Mouse (Mus musculus): ENCODE measurements around the gene Olfr323. TPM values are rescaled to one million over a fixed set of nuclear protein-coding genes. Genes with fewer than 3 reads are reported as not detected.

Olfr323 gene
- polyA plus RNA-seq, 1 experiment from 2014 or later = not detected

- Histone ChIP-seq H3K4me2 (ENCODE audit: low read depth, low read length) (peak overlapping the region; percentile 70), H3K4me1 (ENCODE audit: insufficient read depth) (0 out of 2 replicates have a peak, but pooled peaks cover 2% of the 10 kb centered on the region), H3K9me3 (ENCODE audit: low read length) (no peaks in the 10 kb centered on the region), H3K9ac (replicated peaks) (peak overlapping the region; percentile 92), H3K4me3 (ENCODE audit: low read depth, low read length) (peak overlapping the region; percentile 68), H3K36me3 (replicated peaks; ENCODE audit: insufficient read depth, low read length) (peaks cover 15% of the 10 kb centered on the region), H3K27me3 (ENCODE audit: insufficient read depth, low read length) (peaks cover 9% of the 10 kb centered on the region), H3K27ac (ENCODE audit: low read depth) (peak overlapping the region; percentile 99)
- peak; percentile 98 for ATAC-seq
- peak; percentile 96 for TF ChIP-seq EP300 (IDR thresholded peaks at IDR 0.05; ENCODE audit: low read depth)
- 0 out of 2 replicates have a peak, but pooled peaks have one; percentile 4 for TF ChIP-seq CTCF (IDR thresholded peaks at IDR 0.05; ENCODE audit: low read depth)
- DNase-seq = peak; percentile 78
- 56% methylated on average over 13 of the region's 13 CpGs for WGBS (ENCODE audit: insufficient replicate concordance)
Observed at GRCm38 (mm10) chr11:58641638-58642358, 11.5 kb upstream of the Olfr323 start.

- Histone ChIP-seq H3K27me3 (ENCODE audit: insufficient read depth, low read length) (peaks cover 9% of the 10 kb centered on the region), H3K27ac (ENCODE audit: low read depth) (peak overlapping the region; percentile 99), H3K4me2 (ENCODE audit: low read depth, low read length) (peak overlapping the region; percentile 70), H3K4me3 (ENCODE audit: low read depth, low read length) (peak overlapping the region; percentile 68), H3K9ac (replicated peaks) (peak overlapping the region; percentile 92), H3K4me1 (ENCODE audit: insufficient read depth) (peaks cover 2% of the 10 kb centered on the region; the same call in 1 of the 2 replicates), H3K36me3 (replicated peaks; ENCODE audit: insufficient read depth, low read length) (peaks cover 13% of the 10 kb centered on the region), H3K9me3 (ENCODE audit: low read length) (no peaks in the 10 kb centered on the region)
- TF ChIP-seq EP300 (IDR thresholded peaks at IDR 0.05; ENCODE audit: low read depth) (peak; percentile 35; the same call in 1 of the 2 replicates), CTCF (IDR thresholded peaks at IDR 0.05; ENCODE audit: low read depth) (no peak)
- WGBS (ENCODE audit: insufficient replicate concordance) = 10% methylated on average over 14 of the region's 14 CpGs
- DNase-seq (peak; percentile 59), ATAC-seq (peak; percentile 81)
Observed at GRCm38 (mm10) chr11:58641057-58641456, 10.8 kb upstream of the Olfr323 start.

GRCm38 (mm10) chr11:58640272-58640867, 10.1 kb upstream of the Olfr323 start, which contains the start of gene Trim58:
Trim58 (plus strand) TSS chr11:58640465.
- Histone ChIP-seq H3K27me3 (ENCODE audit: insufficient read depth, low read length) (peaks cover 9% of the 10 kb centered on the region), H3K36me3 (replicated peaks; ENCODE audit: insufficient read depth, low read length) (peaks cover 13% of the 10 kb centered on the region), H3K4me2 (ENCODE audit: low read depth, low read length) (peak within 1 kb of the TSS; percentile 70), H3K27ac (ENCODE audit: low read depth) (peak within 1 kb of the TSS; percentile 99), H3K4me3 (ENCODE audit: low read depth, low read length) (peak within 1 kb of the TSS; percentile 68), H3K9me3 (ENCODE audit: low read length) (no peaks in the 10 kb centered on the region), H3K9ac (replicated peaks) (peak within 1 kb of the TSS; percentile 92), H3K4me1 (ENCODE audit: insufficient read depth) (peaks cover 2% of the 10 kb centered on the region; the same call in 1 of the 2 replicates)
- under 1% methylated on average over 30 of the region's 34 CpGs for WGBS (ENCODE audit: insufficient replicate concordance)
- TF ChIP-seq EP300 (IDR thresholded peaks at IDR 0.05; ENCODE audit: low read depth) (no peak), CTCF (IDR thresholded peaks at IDR 0.05; ENCODE audit: low read depth) (0 out of 2 replicates have a peak, but pooled peaks have one; percentile 7)
- peak; percentile 77 for DNase-seq
- peak; percentile 22 for ATAC-seq

GRCm38 (mm10) chr11:58638176-58638701, 7.9 kb upstream of the Olfr323 start:
- WGBS (ENCODE audit: insufficient replicate concordance) = 73% methylated on average over 7 of the region's 7 CpGs
- no peak overlapping the region for H3K4me2 ChIP-seq (ENCODE audit: low read depth, low read length)
- H3K4me3 ChIP-seq (ENCODE audit: low read depth, low read length) = no peak overlapping the region
- ATAC-seq (no peak), DNase-seq (no peak)
- no peaks in the 10 kb centered on the region for H3K9me3 ChIP-seq (ENCODE audit: low read length)
- H3K36me3 ChIP-seq (replicated peaks; ENCODE audit: insufficient read depth, low read length) = 0 out of 2 replicates have a peak, but pooled peaks cover 4% of the 10 kb centered on the region
- H3K4me1 ChIP-seq (ENCODE audit: insufficient read depth) = peaks cover 2% of the 10 kb centered on the region; the same call in 1 of the 2 replicates
- no peak for TF ChIP-seq CTCF (IDR thresholded peaks at IDR 0.05; ENCODE audit: low read depth)
- no peak for TF ChIP-seq EP300 (IDR thresholded peaks at IDR 0.05; ENCODE audit: low read depth)
- H3K9ac ChIP-seq (replicated peaks) = no peak overlapping the region
- no peak overlapping the region for H3K27ac ChIP-seq (ENCODE audit: low read depth)
- peaks cover 9% of the 10 kb centered on the region for H3K27me3 ChIP-seq (ENCODE audit: insufficient read depth, low read length)

DNA sequence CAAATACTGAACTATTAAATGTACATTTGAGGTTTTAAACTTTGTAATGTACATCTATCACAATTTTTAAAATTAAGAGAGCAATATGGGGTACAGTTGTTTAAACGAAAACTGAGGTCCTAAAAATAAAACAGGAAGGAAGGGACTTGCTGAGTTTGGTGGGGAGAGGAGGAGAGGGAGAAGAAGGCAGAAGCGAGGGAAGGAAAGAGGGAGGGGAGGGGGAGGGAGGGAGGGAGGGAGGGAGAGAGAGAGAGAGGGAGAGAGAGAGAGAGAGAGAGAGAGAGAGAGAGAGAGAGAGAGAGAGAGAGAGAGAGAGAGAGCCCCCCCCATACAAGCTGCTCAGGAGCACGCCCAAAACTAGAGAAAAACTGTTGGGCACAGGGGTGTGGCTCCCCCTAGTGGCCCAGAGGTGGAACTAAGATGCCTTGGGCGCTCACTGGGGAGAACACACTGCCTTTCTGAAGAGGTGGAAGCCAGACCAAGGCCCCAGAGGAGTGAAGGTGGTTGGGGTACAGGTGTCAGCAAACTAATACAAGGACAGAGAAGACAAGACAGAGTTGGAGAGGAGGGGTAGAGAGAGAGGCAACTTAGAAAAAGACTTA, 6.2 kb upstream of the Olfr323 start:
- Histone ChIP-seq H3K27ac (ENCODE audit: low read depth) (no peak overlapping the region), H3K4me2 (ENCODE audit: low read depth, low read length) (0 out of 2 replicates have a peak overlapping the region, but pooled peaks have one; percentile 3), H3K4me1 (ENCODE audit: insufficient read depth) (no peaks in the 10 kb centered on the region; the same call in 1 of the 2 replicates), H3K36me3 (replicated peaks; ENCODE audit: insufficient read depth, low read length) (no peaks in the 10 kb centered on the region), H3K4me3 (ENCODE audit: low read depth, low read length) (no peak overlapping the region), H3K9me3 (ENCODE audit: low read length) (no peaks in the 10 kb centered on the region), H3K9ac (replicated peaks) (no peak overlapping the region), H3K27me3 (ENCODE audit: insufficient read depth, low read length) (peaks cover 9% of the 10 kb centered on the region)
- whole genome bisulfite sequencing (ENCODE audit: insufficient replicate concordance) = 8% methylated on average over 3 of the region's 4 CpGs
- ATAC-seq (0 out of 2 replicates have a peak, but pooled peaks have one; percentile 17), DNase-seq (peak; percentile 77)
- peak; percentile 95 for TF ChIP-seq CTCF (IDR thresholded peaks at IDR 0.05; ENCODE audit: low read depth)
- no peak for TF ChIP-seq EP300 (IDR thresholded peaks at IDR 0.05; ENCODE audit: low read depth)

Measured in liver, postnatal 0 days (tissue).